Mouse (Mus musculus) left cerebral cortex, adult 18-20 months (tissue): Measurements from ENCODE around the gene Cbr1. TPM values are rescaled to one million over a fixed set of nuclear protein-coding genes. Genes with fewer than 3 reads are reported as not detected.
A peak's percentile ranks its signal among the peaks of the same experiment; 100 is the strongest.

Source experiments
- DNase-seq, 2 experiments: peaks; one replicate each; pipeline ENCODE4 v3.0.0; 2021 to 2022; ENCODE audit warnings: low spot score in 2 of 2, mixed read lengths in 1 of 2
- long read RNA-seq, 2 experiments: library from polyadenylated mRNA; stranded (forward); transcript quantifications; one replicate each; pipeline ENCODE4 v2.0.0; 2021
- total RNA-seq, 2 experiments: library from RNA; stranded (reverse); gene quantifications; 2 replicates each; pipeline ENCODE4 v1.2.3; 2021

The Cbr1 gene
- 10 to 100 TPM; 67.9 to 74.3 TPM for total RNA-seq
- long read RNA-seq, experiment 1, transcript Cbr1-201 (3 exons, 1,237 nt), result major isoform, 72 of 88 reads
- long read RNA-seq, experiment 1, partial matches to known transcripts, result 5 of 88 reads
- long read RNA-seq, experiment 1, other reads (novel, unspliced or antisense), result 10 of 88 reads
- long read RNA-seq, experiment 2, transcript Cbr1-201 (3 exons, 1,237 nt), result major isoform, 59 of 65 reads
- long read RNA-seq, experiment 2, partial matches to known transcripts, result 2 of 65 reads
- long read RNA-seq, experiment 2, other reads (novel, unspliced or antisense), result 4 of 65 reads

- DNase-seq, result no peak
These were observed at the start of gene Cbr1 for GRCm38 (mm10) chr16:93605553-93605952. TSS of gene Cbr1 (plus strand) at chr16:93605853.

GRCm38 (mm10) chr16:93557646-93558045 is 48.0 kb upstream of the Cbr1 start:
- DNase-seq, result no peak

- no peak for DNase-seq
These were observed 47.2 kb upstream of the Cbr1 start for GRCm38 (mm10) chr16:93558499-93558898.

- DNase-seq, result no peak
These were observed 33.3 kb upstream of the Cbr1 start for GRCm38 (mm10) chr16:93572383-93572782.

- DNase-seq, result no peak
These were observed 32.2 kb upstream of the Cbr1 start for GRCm38 (mm10) chr16:93573434-93573833.

- no peak for DNase-seq
These were observed 31.0 kb upstream of the Cbr1 start for GRCm38 (mm10) chr16:93574521-93575191.

GRCm38 (mm10) chr16:93575574-93575973 is 30.1 kb upstream of the Cbr1 start:
- no peak for DNase-seq

GRCm38 (mm10) chr16:93576412-93577082 is 29.1 kb upstream of the Cbr1 start:
- DNase-seq, result peak; percentile 85 to 91

GRCm38 (mm10) chr16:93578346-93579005 is 27.2 kb upstream of the Cbr1 start:
- DNase-seq, result no peak

GRCm38 (mm10) chr16:93581125-93581524 is 24.5 kb upstream of the Cbr1 start:
- DNase-seq, result no peak

GRCm38 (mm10) chr16:93584976-93585702 is 20.5 kb upstream of the Cbr1 start:
- DNase-seq, result peak in 1 of 2 experiments; percentile 11

GRCm38 (mm10) chr16:93585703-93586205 is 19.9 kb upstream of the Cbr1 start:
- DNase-seq, result no peak

- DNase-seq, result no peak
These were observed 19.3 kb upstream of the Cbr1 start for GRCm38 (mm10) chr16:93586382-93586781.

GRCm38 (mm10) chr16:93588281-93588680 is 17.4 kb upstream of the Cbr1 start:
- DNase-seq, result no peak

- DNase-seq, result no peak
These were observed 14.7 kb upstream of the Cbr1 start for GRCm38 (mm10) chr16:93590915-93591314.

GRCm38 (mm10) chr16:93591450-93592430 is 13.9 kb upstream of the Cbr1 start:
- DNase-seq, result no peak

GRCm38 (mm10) chr16:93592711-93593110 is 12.9 kb upstream of the Cbr1 start:
- no peak for DNase-seq

GRCm38 (mm10) chr16:93593406-93593805 is 12.2 kb upstream of the Cbr1 start:
- DNase-seq, result no peak

- DNase-seq, result no peak
These were observed 11.2 kb upstream of the Cbr1 start for GRCm38 (mm10) chr16:93594448-93594847.

- DNase-seq, result no peak
These were observed 9.9 kb upstream of the Cbr1 start for GRCm38 (mm10) chr16:93595766-93596165.
